Mouse (Mus musculus) hindbrain, embryonic 11.5 days (tissue): ENCODE results near the gene Akap5. TPM values are rescaled to one million over a fixed set of nuclear protein-coding genes. Genes with fewer than 3 reads are reported as not detected.

Experiments used
- ATAC-seq: fragments of 200-750 bp; cut with Nextera tagmentation; 2 replicates; pipeline ENCODE4 v1.8.0; 2017; ENCODE audit warnings: mild to moderate bottlenecking, moderate TSS enrichment, moderate library complexity; ENCODE audit not compliant: low FRiP score
- DNase-seq: peaks from one replicate; pipeline ENCODE4 v3.0.0-alpha.2; 2015; ENCODE audit warnings: low spot score
- H3K27ac ChIP-seq: fragments of 300-500 bp; sonication (generic); 2 replicates; pipeline ENCODE4 v1.5.1; 2014; ENCODE audit warnings: mild to moderate bottlenecking, low read depth, low read length
- H3K27me3 ChIP-seq: fragments of 300-500 bp; sonication (generic); 2 replicates; pipeline ENCODE4 v1.6.1; 2014; ENCODE audit warnings: mild to moderate bottlenecking, low read length, moderate library complexity, mixed read lengths; ENCODE audit not compliant: control insufficient read depth, insufficient read depth
- H3K36me3 ChIP-seq: fragments of 300-500 bp; sonication (generic); 2 replicates; pipeline ENCODE4 v1.6.1; 2014; ENCODE audit warnings: mild to moderate bottlenecking, low read length, moderate library complexity, mixed read lengths; ENCODE audit not compliant: control insufficient read depth, insufficient read depth
- H3K4me1 ChIP-seq: fragments of 300-500 bp; sonication (generic); replicated peaks from 2 replicates; pipeline ENCODE4 v1.6.1; 2014; ENCODE audit warnings: low read length, mixed read lengths; ENCODE audit not compliant: control insufficient read depth, insufficient read depth
- H3K4me2 ChIP-seq: fragments of 300-500 bp; sonication (generic); replicated peaks from 2 replicates; pipeline ENCODE4 v1.6.1; 2014; ENCODE audit warnings: mild to moderate bottlenecking, low read depth, low read length
- H3K4me3 ChIP-seq: fragments of 300-500 bp; sonication (generic); 2 replicates; pipeline ENCODE4 v1.5.1; 2014; ENCODE audit warnings: low read depth, low read length
- H3K9ac ChIP-seq: fragments of 300-500 bp; sonication (generic); 2 replicates; pipeline ENCODE4 v1.6.1; 2014; ENCODE audit warnings: low read depth, low read length
- H3K9me3 ChIP-seq: fragments of 300-500 bp; sonication (generic); 2 replicates; pipeline ENCODE4 v1.6.1; 2016; ENCODE audit warnings: low read length; ENCODE audit not compliant: control insufficient read depth
- WGBS: fragments of 180-500 bp; shearing (Covaris S2); extraction: QIAGEN DNeasy Blood & Tissue Kit; methylation state at CpG from one replicate; pipeline ENCODE4 v1.1.7; 2014; 5-methylcytosine and 5-hydroxymethylcytosine counted together
- polyA plus RNA-seq: library from polyadenylated mRNA; unstranded; fragments of >200 nt; fragmentation: Nextera tagmentation; extraction: Ambion mirVana; gene quantifications from 2 replicates; pipeline ENCODE4 v1.2.1, GENCODE M21; 2014

Gene Akap5
- polyA plus RNA-seq, 1 experiment from 2014 or later: 5.4 TPM

DNA sequence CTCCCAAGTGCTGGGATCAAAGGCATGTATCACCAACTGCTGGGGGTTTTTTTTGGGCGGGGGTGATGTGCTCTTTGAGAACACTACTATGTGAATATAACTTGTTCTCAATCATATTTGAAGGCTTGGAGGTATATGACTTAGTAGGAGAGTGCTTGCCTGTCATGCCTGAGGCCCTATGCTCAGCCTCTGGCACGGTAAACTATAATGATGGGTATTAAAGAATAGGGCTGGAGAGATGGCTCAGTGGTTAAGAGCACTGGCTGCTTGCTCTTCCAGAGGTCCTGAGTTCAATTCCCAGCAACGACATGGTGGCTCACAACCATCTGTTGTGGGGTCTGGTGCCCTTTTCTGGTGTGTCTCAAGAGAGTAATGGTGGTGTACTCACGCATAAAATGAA is 50.2 kb downstream of the Akap5 start:
- WGBS: 83% methylated on average over 4 of the region's 4 CpGs
- ATAC-seq (no peak), DNase-seq (no peak)
- H3K9me3 ChIP-seq: no peaks in the 10 kb centered on the region
- no peaks in the 10 kb centered on the region for H3K36me3 ChIP-seq
- no peak overlapping the region for H3K27ac ChIP-seq
- H3K4me1 ChIP-seq: 0 out of 2 replicates have a peak, but pooled peaks cover 5% of the 10 kb centered on the region
- H3K4me3 ChIP-seq: no peak overlapping the region
- H3K27me3 ChIP-seq: no peaks in the 10 kb centered on the region
- no peak overlapping the region for H3K4me2 ChIP-seq
- H3K9ac ChIP-seq: no peak overlapping the region

GRCm38 (mm10) chr12:76375506-76375905 is 50.8 kb downstream of the Akap5 start:
- H3K27ac ChIP-seq: no peak overlapping the region
- no peak overlapping the region for H3K4me3 ChIP-seq
- WGBS: 90% methylated on average over 3 of the region's 3 CpGs
- H3K4me1 ChIP-seq: 0 out of 2 replicates have a peak, but pooled peaks cover 5% of the 10 kb centered on the region
- no peaks in the 10 kb centered on the region for H3K9me3 ChIP-seq
- DNase-seq: no peak
- no peak overlapping the region for H3K4me2 ChIP-seq
- no peaks in the 10 kb centered on the region for H3K36me3 ChIP-seq
- no peak overlapping the region for H3K9ac ChIP-seq
- no peaks in the 10 kb centered on the region for H3K27me3 ChIP-seq
- no peak for ATAC-seq

DNA sequence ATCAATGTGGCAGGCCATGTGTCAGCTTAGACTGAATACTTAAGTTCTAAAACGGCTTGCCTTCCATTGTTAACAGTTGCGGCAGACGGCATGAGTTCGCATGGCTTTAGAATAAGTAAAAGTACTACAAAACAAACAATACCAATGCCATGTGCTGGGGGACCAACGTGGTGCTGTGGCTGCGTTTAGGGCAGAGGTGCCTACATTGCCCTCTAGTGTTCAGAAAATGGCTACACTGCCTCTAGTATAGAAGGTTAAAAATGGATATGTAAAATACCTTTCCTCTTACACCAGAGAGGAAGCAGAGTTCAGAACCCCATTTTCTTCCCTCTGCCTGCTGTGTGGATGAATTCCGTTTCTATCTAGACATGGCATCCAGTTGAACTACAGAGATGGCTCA is 52.0 kb downstream of the Akap5 start:
- no peak for ATAC-seq
- no peaks in the 10 kb centered on the region for H3K27me3 ChIP-seq
- H3K4me3 ChIP-seq: no peak overlapping the region
- H3K9ac ChIP-seq: no peak overlapping the region
- H3K4me2 ChIP-seq: no peak overlapping the region
- H3K36me3 ChIP-seq: no peaks in the 10 kb centered on the region
- H3K27ac ChIP-seq: no peak overlapping the region
- H3K9me3 ChIP-seq: no peaks in the 10 kb centered on the region
- H3K4me1 ChIP-seq: 0 out of 2 replicates have a peak, but pooled peaks cover 5% of the 10 kb centered on the region
- WGBS: 42% methylated on average over 7 of the region's 7 CpGs
- peak; percentile 40 for DNase-seq

GRCm38 (mm10) chr12:76377059-76377458 is 52.4 kb downstream of the Akap5 start:
- H3K36me3 ChIP-seq: no peaks in the 10 kb centered on the region
- no peak overlapping the region for H3K4me2 ChIP-seq
- DNase-seq (no peak), ATAC-seq (no peak)
- H3K9ac ChIP-seq: no peak overlapping the region
- no peaks in the 10 kb centered on the region for H3K9me3 ChIP-seq
- H3K4me3 ChIP-seq: no peak overlapping the region
- 96% methylated on average over 6 of the region's 6 CpGs for WGBS
- H3K4me1 ChIP-seq: 0 out of 2 replicates have a peak, but pooled peaks cover 4% of the 10 kb centered on the region
- H3K27me3 ChIP-seq: no peaks in the 10 kb centered on the region
- H3K27ac ChIP-seq: no peak overlapping the region

GRCm38 (mm10) chr12:76377726-76378125 is 53.0 kb downstream of the Akap5 start:
- WGBS: 92% methylated on average over 3 of the region's 3 CpGs
- H3K36me3 ChIP-seq: no peaks in the 10 kb centered on the region
- no peak overlapping the region for H3K9ac ChIP-seq
- ATAC-seq (no peak), DNase-seq (no peak)
- no peak overlapping the region for H3K4me2 ChIP-seq
- H3K4me1 ChIP-seq: no peaks in the 10 kb centered on the region
- H3K27me3 ChIP-seq: no peaks in the 10 kb centered on the region
- no peak overlapping the region for H3K27ac ChIP-seq
- H3K9me3 ChIP-seq: no peaks in the 10 kb centered on the region
- no peak overlapping the region for H3K4me3 ChIP-seq

GRCm38 (mm10) chr12:76378556-76378955 is 53.9 kb downstream of the Akap5 start:
- H3K36me3 ChIP-seq: no peaks in the 10 kb centered on the region
- no peak overlapping the region for H3K27ac ChIP-seq
- H3K4me3 ChIP-seq: no peak overlapping the region
- no peak overlapping the region for H3K9ac ChIP-seq
- no peaks in the 10 kb centered on the region for H3K9me3 ChIP-seq
- H3K4me2 ChIP-seq: no peak overlapping the region
- H3K27me3 ChIP-seq: no peaks in the 10 kb centered on the region
- WGBS: 86% methylated on average over 5 of the region's 5 CpGs
- ATAC-seq (no peak), DNase-seq (no peak)
- no peaks in the 10 kb centered on the region for H3K4me1 ChIP-seq

GRCm38 (mm10) chr12:76380151-76380550 is 55.5 kb downstream of the Akap5 start:
- Histone ChIP-seq H3K27ac (no peak overlapping the region), H3K9me3 (no peaks in the 10 kb centered on the region), H3K4me2 (no peak overlapping the region), H3K4me3 (no peak overlapping the region), H3K27me3 (no peaks in the 10 kb centered on the region), H3K36me3 (no peaks in the 10 kb centered on the region), H3K4me1 (no peaks in the 10 kb centered on the region), H3K9ac (no peak overlapping the region)
- no peak for ATAC-seq
- 90% methylated on average over 7 of the region's 7 CpGs for WGBS
- no peak for DNase-seq

Other genes starting within 250 kb of the Akap5 start
- 0.17 and 0.26 TPM in 2 replicates for gene Esr2, start 147.6 kb upstream of the Akap5 start, polyA plus RNA-seq
- not detected in 2 replicates for gene Tex21, start 78.1 kb upstream of the Akap5 start, polyA plus RNA-seq
- gene Mthfd1, start 69.6 kb upstream of the Akap5 start, polyA plus RNA-seq: 49.5 and 54.4 TPM in 2 replicates
- gene Zbtb25, start 44.7 kb downstream of the Akap5 start, polyA plus RNA-seq: 19.2 and 19.7 TPM in 2 replicates
- 8.2 and 8.3 TPM in 2 replicates for gene Zbtb1, start 45.4 kb downstream of the Akap5 start, polyA plus RNA-seq
- 8.1 and 11.2 TPM in 2 replicates for gene Hspa2, start 79.3 kb downstream of the Akap5 start, polyA plus RNA-seq
- 1.9 and 2.3 TPM in 2 replicates for gene Ppp1r36, start 92.6 kb downstream of the Akap5 start, polyA plus RNA-seq
- gene Plekhg3, start 206.0 kb downstream of the Akap5 start, polyA plus RNA-seq: 1.9 and 2.1 TPM in 2 replicates